Mouse (Mus musculus): ENCODE results near the gene Vax2. TPM values are rescaled to one million over a fixed set of nuclear protein-coding genes. Genes with fewer than 3 reads are reported as not detected.
A peak's percentile ranks its signal among the peaks of the same experiment; 100 is the strongest.

The Vax2 gene
- polyA plus RNA-seq (2012; rRNA removed) (not detected in 2 replicates), polyA plus RNA-seq (2014; fragmentation: Nextera tagmentation; extraction: Ambion mirVana) (not detected in 2 replicates)

GRCm38 (mm10) chr6:83711067-83711675 is at the start of gene Vax2:
Gene Vax2, plus strand, starts transcription at chr6:83711264.
- DNase-seq (ENCODE audit: low read depth in 3 of 3, low spot score in 3 of 3): peak; percentile 18 to 27 (median 22)
- Histone ChIP-seq H3K4me2 (ENCODE audit: low read depth) (peak within 1 kb of the TSS; percentile 43), H3K4me1 (replicated peaks; ENCODE audit: control insufficient read depth in 2 of 2, insufficient read depth in 2 of 2, low read length in 1 of 2) (no peaks in the 10 kb centered on the region), H3K9me3 (ENCODE audit: control insufficient read depth, low read length) (no peaks in the 10 kb centered on the region), H3K36me3 (replicated peaks; ENCODE audit: control insufficient read depth, insufficient read depth, low read depth) (no peaks in the 10 kb centered on the region), H3K27me3 (ENCODE audit: control insufficient read depth, insufficient read depth, low read length) (peaks cover 100% of the 10 kb centered on the region), H3K27ac (no peak within 1 kb of the TSS), H3K4me3 (ENCODE audit: insufficient read depth in 1 of 2, low read depth in 2 of 2, low read length in 2 of 2) (peak within 1 kb of the TSS in 1 of 2 experiments; percentile 28; a peak in 1 of 4 replicates), H3K9ac (replicated peaks) (no peak within 1 kb of the TSS)
- ATAC-seq (ENCODE audit: insufficient read depth): peak; percentile 55; the same call in 1 of the 2 replicates
- no peak for TF ChIP-seq CTCF (IDR thresholded peaks at IDR 0.05; ENCODE audit: low read depth)
- TF ChIP-seq EP300 (IDR thresholded peaks at IDR 0.05; ENCODE audit: low read depth): no peak
- under 1% methylated on average over 46 of the region's 46 CpGs for WGBS (ENCODE audit: insufficient replicate concordance)

GRCm38 (mm10) chr6:83665009-83665408 is 46.1 kb upstream of the Vax2 start:
- WGBS (ENCODE audit: insufficient replicate concordance): 66% methylated on average over 2 of the region's 2 CpGs
- DNase-seq (ENCODE audit: low read depth in 3 of 3, low spot score in 3 of 3): no peak

GRCm38 (mm10) chr6:83673395-83673794 is 37.7 kb upstream of the Vax2 start:
- no peaks in the 10 kb centered on the region for H3K36me3 ChIP-seq (replicated peaks; ENCODE audit: control insufficient read depth, insufficient read depth, low read depth)
- peak; percentile 20 to 45 (median 29) for DNase-seq (ENCODE audit: low read depth in 3 of 3, low spot score in 3 of 3)
- H3K4me1 ChIP-seq (replicated peaks; ENCODE audit: control insufficient read depth in 2 of 2, insufficient read depth in 2 of 2, low read length in 1 of 2): no peaks in the 10 kb centered on the region
- 5% methylated on average over 4 of the region's 4 CpGs for WGBS (ENCODE audit: insufficient replicate concordance)
- TF ChIP-seq EP300 (IDR thresholded peaks at IDR 0.05; ENCODE audit: low read depth) (no peak), CTCF (IDR thresholded peaks at IDR 0.05; ENCODE audit: low read depth) (peak; percentile 80)
- H3K27ac ChIP-seq: no peak overlapping the region
- no peaks in the 10 kb centered on the region for H3K27me3 ChIP-seq (ENCODE audit: control insufficient read depth, insufficient read depth, low read length)
- ATAC-seq (ENCODE audit: insufficient read depth): no peak
- H3K9me3 ChIP-seq (ENCODE audit: control insufficient read depth, low read length): no peaks in the 10 kb centered on the region
- no peak overlapping the region for H3K4me2 ChIP-seq (ENCODE audit: low read depth)
- no peak overlapping the region for H3K9ac ChIP-seq (replicated peaks)
- H3K4me3 ChIP-seq (ENCODE audit: insufficient read depth in 1 of 2, low read depth in 2 of 2, low read length in 2 of 2): no peak overlapping the region

More at GRCm38 (mm10) chr6:83665009-83665408, 46.1 kb upstream of the Vax2 start:
- TF ChIP-seq EP300 (IDR thresholded peaks at IDR 0.05; ENCODE audit: low read depth) (no peak), CTCF (IDR thresholded peaks at IDR 0.05; ENCODE audit: low read depth) (no peak)
- Histone ChIP-seq H3K36me3 (replicated peaks; ENCODE audit: control insufficient read depth, insufficient read depth, low read depth) (no peaks in the 10 kb centered on the region), H3K4me1 (replicated peaks; ENCODE audit: control insufficient read depth in 2 of 2, insufficient read depth in 2 of 2, low read length in 1 of 2) (no peaks in the 10 kb centered on the region), H3K9me3 (ENCODE audit: control insufficient read depth, low read length) (no peaks in the 10 kb centered on the region), H3K27me3 (ENCODE audit: control insufficient read depth, insufficient read depth, low read length) (no peaks in the 10 kb centered on the region), H3K4me2 (ENCODE audit: low read depth) (no peak overlapping the region), H3K27ac (no peak overlapping the region), H3K9ac (replicated peaks) (no peak overlapping the region), H3K4me3 (ENCODE audit: insufficient read depth in 1 of 2, low read depth in 2 of 2, low read length in 2 of 2) (no peak overlapping the region)
- no peak for ATAC-seq (ENCODE audit: insufficient read depth)

- H3K4me1 ChIP-seq (replicated peaks; ENCODE audit: control insufficient read depth in 2 of 2, insufficient read depth in 2 of 2, low read length in 1 of 2): no peaks in the 10 kb centered on the region
- DNase-seq (ENCODE audit: low read depth in 3 of 3, low spot score in 3 of 3) (no peak), ATAC-seq (ENCODE audit: insufficient read depth) (no peak)
- no peaks in the 10 kb centered on the region for H3K27me3 ChIP-seq (ENCODE audit: control insufficient read depth, insufficient read depth, low read length)
- H3K4me3 ChIP-seq (ENCODE audit: insufficient read depth in 1 of 2, low read depth in 2 of 2, low read length in 2 of 2): no peak within 1 kb of the TSS
- WGBS (ENCODE audit: insufficient replicate concordance): 46% methylated on average over 4 of the region's 4 CpGs
- no peaks in the 10 kb centered on the region for H3K9me3 ChIP-seq (ENCODE audit: control insufficient read depth, low read length)
- TF ChIP-seq EP300 (IDR thresholded peaks at IDR 0.05; ENCODE audit: low read depth) (no peak), CTCF (IDR thresholded peaks at IDR 0.05; ENCODE audit: low read depth) (no peak)
- H3K9ac ChIP-seq (replicated peaks): no peak within 1 kb of the TSS
- H3K36me3 ChIP-seq (replicated peaks; ENCODE audit: control insufficient read depth, insufficient read depth, low read depth): no peaks in the 10 kb centered on the region
- no peak within 1 kb of the TSS for H3K4me2 ChIP-seq (ENCODE audit: low read depth)
- no peak within 1 kb of the TSS for H3K27ac ChIP-seq
These were observed 33.3 kb upstream of the Vax2 start, which contains the start of gene Cd207 for GRCm38 (mm10) chr6:83677757-83678156. Gene Cd207, minus strand, starts transcription at chr6:83677857.

GRCm38 (mm10) chr6:83689374-83689773 is 21.7 kb upstream of the Vax2 start:
- DNase-seq (ENCODE audit: low read depth in 3 of 3, low spot score in 3 of 3): no peak
- peaks cover 28% of the 10 kb centered on the region for H3K27me3 ChIP-seq (ENCODE audit: control insufficient read depth, insufficient read depth, low read length)
- TF ChIP-seq CTCF (IDR thresholded peaks at IDR 0.05; ENCODE audit: low read depth) (no peak), EP300 (IDR thresholded peaks at IDR 0.05; ENCODE audit: low read depth) (no peak)
- H3K27ac ChIP-seq: no peak overlapping the region
- H3K36me3 ChIP-seq (replicated peaks; ENCODE audit: control insufficient read depth, insufficient read depth, low read depth): no peaks in the 10 kb centered on the region
- WGBS (ENCODE audit: insufficient replicate concordance): 26% methylated on average over 4 of the region's 4 CpGs
- no peak overlapping the region for H3K9ac ChIP-seq (replicated peaks)
- no peak for ATAC-seq (ENCODE audit: insufficient read depth)
- H3K4me2 ChIP-seq (ENCODE audit: low read depth): no peak overlapping the region
- no peaks in the 10 kb centered on the region for H3K9me3 ChIP-seq (ENCODE audit: control insufficient read depth, low read length)
- H3K4me1 ChIP-seq (replicated peaks; ENCODE audit: control insufficient read depth in 2 of 2, insufficient read depth in 2 of 2, low read length in 1 of 2): no peaks in the 10 kb centered on the region
- H3K4me3 ChIP-seq (ENCODE audit: insufficient read depth in 1 of 2, low read depth in 2 of 2, low read length in 2 of 2): no peak overlapping the region
